Mouse (Mus musculus): Measurements from ENCODE around the gene Tbc1d8. TPM values are rescaled to one million over a fixed set of nuclear protein-coding genes. Genes with fewer than 3 reads are reported as not detected.

Tbc1d8 gene
- polyA plus RNA-seq, 1 experiment from 2014 or later, result 6.7 TPM

DNA sequence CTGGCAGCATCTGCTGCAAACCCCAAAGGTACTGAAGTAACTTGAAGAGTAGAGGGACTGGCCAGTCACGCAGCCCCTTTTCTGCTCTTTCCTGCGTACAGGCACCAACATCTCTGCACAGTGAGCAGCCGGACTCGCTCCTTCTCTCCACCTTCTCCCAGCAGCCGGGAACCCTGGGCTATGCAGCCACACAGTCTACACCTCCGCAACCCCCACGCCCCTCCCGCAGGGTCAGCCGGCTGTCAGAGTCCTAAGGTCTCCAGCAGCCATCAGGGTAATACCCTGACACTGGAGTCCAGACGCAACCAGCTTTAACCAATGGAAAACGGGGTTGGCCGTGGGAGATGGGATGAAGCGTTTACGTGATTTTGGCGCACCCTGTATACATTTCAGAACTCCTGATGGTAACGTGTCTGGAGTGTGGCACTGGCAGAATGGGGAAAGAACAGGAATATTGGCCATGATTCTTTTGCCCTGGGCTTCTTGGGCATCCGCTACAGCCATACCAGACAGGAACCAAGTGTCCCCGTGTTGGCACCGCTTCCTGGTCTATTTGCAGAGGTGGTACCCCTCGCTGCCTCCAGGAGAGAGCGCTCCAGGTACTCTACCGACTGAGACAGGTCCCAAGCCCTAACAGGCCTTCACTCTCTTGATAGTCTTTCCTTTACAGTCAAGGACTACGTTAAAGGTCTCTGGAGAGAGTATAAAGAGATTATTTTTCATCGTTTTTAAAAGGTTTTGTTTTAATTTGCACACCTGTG is 116.6 kb downstream of the Tbc1d8 start:
- peaks cover 18% of the 10 kb centered on the region for H3K4me1 ChIP-seq
- H3K27me3 ChIP-seq (ENCODE audit: poor library complexity, severe bottlenecking), result peaks cover 23% of the 10 kb centered on the region
- no peak for DNase-seq (ENCODE audit: extremely low spot score, low spot score)
- 30% methylated on average over 24 of the region's 24 CpGs for WGBS
- no peaks in the 10 kb centered on the region for H3K36me3 ChIP-seq (replicated peaks)
- no peak overlapping the region for H3K27ac ChIP-seq
- peak overlapping the region; percentile 44 for H3K4me3 ChIP-seq
- no peaks in the 10 kb centered on the region for H3K9me3 ChIP-seq

DNA sequence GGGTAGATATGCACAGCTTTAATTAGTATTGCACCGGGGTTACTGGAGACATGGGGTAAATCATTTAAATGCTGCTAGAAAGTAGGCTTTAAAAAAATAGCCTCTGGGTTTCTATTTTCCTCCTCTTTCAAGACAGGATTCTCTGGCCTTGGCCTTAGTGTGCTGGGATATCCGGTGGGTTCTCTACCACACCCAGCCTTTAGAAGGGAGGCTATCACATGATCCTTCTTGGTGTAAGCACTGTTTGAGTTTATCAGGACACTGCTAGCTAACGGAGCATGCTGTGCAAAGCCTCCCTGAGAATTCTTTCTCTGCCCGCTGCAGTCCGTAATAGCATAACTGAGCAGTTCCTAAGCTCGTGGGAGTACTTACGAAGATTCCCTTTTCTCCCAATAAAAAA is 129.1 kb downstream of the Tbc1d8 start:
- no peaks in the 10 kb centered on the region for H3K36me3 ChIP-seq (replicated peaks)
- no peaks in the 10 kb centered on the region for H3K4me1 ChIP-seq
- H3K27ac ChIP-seq, result no peak overlapping the region
- DNase-seq (ENCODE audit: extremely low spot score, low spot score), result no peak
- no peaks in the 10 kb centered on the region for H3K27me3 ChIP-seq (ENCODE audit: poor library complexity, severe bottlenecking)
- WGBS, result 87% methylated on average over 7 of the region's 7 CpGs
- H3K4me3 ChIP-seq, result no peak overlapping the region
- no peaks in the 10 kb centered on the region for H3K9me3 ChIP-seq

- no peaks in the 10 kb centered on the region for H3K9me3 ChIP-seq
- no peaks in the 10 kb centered on the region for H3K36me3 ChIP-seq (replicated peaks)
- 76% methylated on average over 1 of the region's 1 CpGs for WGBS
- H3K4me1 ChIP-seq, result no peaks in the 10 kb centered on the region
- H3K27ac ChIP-seq, result no peak overlapping the region
- no peaks in the 10 kb centered on the region for H3K27me3 ChIP-seq (ENCODE audit: poor library complexity, severe bottlenecking)
- no peak for DNase-seq (ENCODE audit: extremely low spot score, low spot score)
- no peak overlapping the region for H3K4me3 ChIP-seq
Observed at GRCm38 (mm10) chr1:39349001-39349400, 129.6 kb downstream of the Tbc1d8 start.

- H3K4me3 ChIP-seq, result no peak overlapping the region
- H3K9me3 ChIP-seq, result no peaks in the 10 kb centered on the region
- no peak for DNase-seq (ENCODE audit: extremely low spot score, low spot score)
- 63% methylated on average over 21 of the region's 21 CpGs for WGBS
- H3K27me3 ChIP-seq (ENCODE audit: poor library complexity, severe bottlenecking), result no peaks in the 10 kb centered on the region; the same call in 1 of the 2 replicates
- no peaks in the 10 kb centered on the region for H3K36me3 ChIP-seq (replicated peaks)
- H3K27ac ChIP-seq, result no peak overlapping the region
- no peaks in the 10 kb centered on the region for H3K4me1 ChIP-seq
Observed at GRCm38 (mm10) chr1:39344981-39345600, 133.5 kb downstream of the Tbc1d8 start.

- no peak for DNase-seq (ENCODE audit: extremely low spot score, low spot score)
- Histone ChIP-seq H3K27me3 (ENCODE audit: poor library complexity, severe bottlenecking) (peaks cover 6% of the 10 kb centered on the region; the same call in 1 of the 2 replicates), H3K4me3 (no peak overlapping the region), H3K27ac (no peak overlapping the region), H3K36me3 (replicated peaks) (no peaks in the 10 kb centered on the region), H3K9me3 (no peaks in the 10 kb centered on the region), H3K4me1 (no peaks in the 10 kb centered on the region)
- 83% methylated on average over 5 of the region's 5 CpGs for WGBS
Observed at GRCm38 (mm10) chr1:39343242-39343641, 135.3 kb downstream of the Tbc1d8 start.

DNA sequence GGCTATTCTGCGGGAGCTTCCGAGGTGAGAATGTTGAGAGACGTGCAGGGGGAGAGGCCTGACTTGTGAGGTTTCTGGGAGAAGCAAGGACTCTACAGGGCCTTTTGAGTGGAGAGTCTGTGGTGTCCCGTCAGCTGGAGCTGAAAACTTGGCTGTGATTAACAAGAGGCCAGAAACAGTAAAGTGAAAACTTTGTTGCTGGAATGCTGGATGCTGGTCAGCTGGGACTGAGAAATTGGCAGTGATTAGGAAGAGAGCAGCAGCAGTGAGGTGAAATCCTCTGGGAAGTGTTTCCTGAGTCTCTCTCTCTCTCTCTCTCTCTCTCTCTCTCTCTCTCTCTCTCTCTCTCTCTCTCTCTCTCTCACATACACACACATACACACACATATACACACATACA is 136.7 kb downstream of the Tbc1d8 start:
- WGBS, result 83% methylated on average over 4 of the region's 4 CpGs
- no peak for DNase-seq (ENCODE audit: extremely low spot score, low spot score)
- no peaks in the 10 kb centered on the region for H3K9me3 ChIP-seq
- H3K36me3 ChIP-seq (replicated peaks), result no peaks in the 10 kb centered on the region
- no peak overlapping the region for H3K4me3 ChIP-seq
- peaks cover 7% of the 10 kb centered on the region; the same call in 1 of the 2 replicates for H3K27me3 ChIP-seq (ENCODE audit: poor library complexity, severe bottlenecking)
- H3K27ac ChIP-seq, result no peak overlapping the region
- no peaks in the 10 kb centered on the region for H3K4me1 ChIP-seq

- H3K27me3 ChIP-seq (ENCODE audit: poor library complexity, severe bottlenecking), result peaks cover 19% of the 10 kb centered on the region
- H3K4me3 ChIP-seq, result no peak overlapping the region
- WGBS, result 25% methylated on average over 8 of the region's 8 CpGs
- no peak overlapping the region for H3K27ac ChIP-seq
- no peaks in the 10 kb centered on the region for H3K9me3 ChIP-seq
- no peaks in the 10 kb centered on the region for H3K36me3 ChIP-seq (replicated peaks)
- peaks cover 4% of the 10 kb centered on the region for H3K4me1 ChIP-seq
- DNase-seq (ENCODE audit: extremely low spot score, low spot score), result peak; percentile 26
Observed at GRCm38 (mm10) chr1:39340647-39341046, 137.9 kb downstream of the Tbc1d8 start.

- WGBS, result 88% methylated on average over 6 of the region's 6 CpGs
- Histone ChIP-seq H3K4me1 (peaks cover 8% of the 10 kb centered on the region), H3K27ac (no peak overlapping the region), H3K4me3 (no peak overlapping the region), H3K36me3 (replicated peaks) (no peaks in the 10 kb centered on the region), H3K27me3 (ENCODE audit: poor library complexity, severe bottlenecking) (peaks cover 24% of the 10 kb centered on the region), H3K9me3 (no peaks in the 10 kb centered on the region)
- no peak for DNase-seq (ENCODE audit: extremely low spot score, low spot score)
Observed at GRCm38 (mm10) chr1:39340156-39340555, 138.4 kb downstream of the Tbc1d8 start.

- peaks cover 30% of the 10 kb centered on the region for H3K27me3 ChIP-seq (ENCODE audit: poor library complexity, severe bottlenecking)
- no peak overlapping the region for H3K27ac ChIP-seq
- no peaks in the 10 kb centered on the region for H3K9me3 ChIP-seq
- H3K36me3 ChIP-seq (replicated peaks), result no peaks in the 10 kb centered on the region
- DNase-seq (ENCODE audit: extremely low spot score, low spot score), result no peak
- 60% methylated on average over 5 of the region's 5 CpGs for WGBS
- no peak overlapping the region for H3K4me3 ChIP-seq
- peaks cover 8% of the 10 kb centered on the region for H3K4me1 ChIP-seq
Observed at GRCm38 (mm10) chr1:39339455-39339854, 139.1 kb downstream of the Tbc1d8 start.

- WGBS, result 81% methylated on average over 10 of the region's 10 CpGs
- Histone ChIP-seq H3K4me3 (no peak overlapping the region), H3K27ac (no peak overlapping the region), H3K27me3 (ENCODE audit: poor library complexity, severe bottlenecking) (peaks cover 30% of the 10 kb centered on the region), H3K36me3 (replicated peaks) (no peaks in the 10 kb centered on the region), H3K9me3 (no peaks in the 10 kb centered on the region), H3K4me1 (peaks cover 8% of the 10 kb centered on the region)
- DNase-seq (ENCODE audit: extremely low spot score, low spot score), result no peak
Observed at GRCm38 (mm10) chr1:39338831-39339230, 139.7 kb downstream of the Tbc1d8 start.

- H3K9me3 ChIP-seq, result no peaks in the 10 kb centered on the region
- no peak overlapping the region for H3K27ac ChIP-seq
- 83% methylated on average over 8 of the region's 8 CpGs for WGBS
- peaks cover 8% of the 10 kb centered on the region for H3K4me1 ChIP-seq
- H3K27me3 ChIP-seq (ENCODE audit: poor library complexity, severe bottlenecking), result peaks cover 30% of the 10 kb centered on the region
- DNase-seq (ENCODE audit: extremely low spot score, low spot score), result no peak
- no peak overlapping the region for H3K4me3 ChIP-seq
- no peaks in the 10 kb centered on the region for H3K36me3 ChIP-seq (replicated peaks)
Observed at GRCm38 (mm10) chr1:39336788-39337187, 141.8 kb downstream of the Tbc1d8 start.

GRCm38 (mm10) chr1:39335561-39336196 is 142.9 kb downstream of the Tbc1d8 start:
- Histone ChIP-seq H3K27me3 (ENCODE audit: poor library complexity, severe bottlenecking) (peaks cover 30% of the 10 kb centered on the region), H3K4me3 (no peak overlapping the region; the same call in 1 of the 2 replicates), H3K27ac (peak overlapping the region; percentile 20; the same call in 1 of the 2 replicates), H3K4me1 (peaks cover 8% of the 10 kb centered on the region), H3K9me3 (no peaks in the 10 kb centered on the region), H3K36me3 (replicated peaks) (no peaks in the 10 kb centered on the region)
- WGBS, result 23% methylated on average over 15 of the region's 15 CpGs
- no peak for DNase-seq (ENCODE audit: extremely low spot score, low spot score)

- no peaks in the 10 kb centered on the region for H3K36me3 ChIP-seq (replicated peaks)
- no peaks in the 10 kb centered on the region for H3K9me3 ChIP-seq
- no peak overlapping the region for H3K4me3 ChIP-seq
- DNase-seq (ENCODE audit: extremely low spot score, low spot score), result no peak
- H3K4me1 ChIP-seq, result peaks cover 8% of the 10 kb centered on the region
- H3K27me3 ChIP-seq (ENCODE audit: poor library complexity, severe bottlenecking), result peaks cover 25% of the 10 kb centered on the region
- 89% methylated on average over 4 of the region's 4 CpGs for WGBS
- H3K27ac ChIP-seq, result no peak overlapping the region
Observed at GRCm38 (mm10) chr1:39332456-39332855, 146.1 kb downstream of the Tbc1d8 start.

Measured in forebrain, embryonic 10.5 days (tissue).